Mouse (Mus musculus): ENCODE measurements around the gene Trmt2b.
"Not testable (repeated sequence)": the region's sequence is repeated elsewhere in the genome, so short reads cannot be mapped to it uniquely, and the experiment has no call there.

GRCm38 (mm10) chrX:134187201-134187600, 89.6 kb downstream of the Trmt2b start, which contains the start of gene Arl13a:
- TF ChIP-seq POLR2A, CTCF (IDR thresholded peaks at IDR 0.05; ENCODE audit: extremely low read depth, insufficient read depth, low read length): not testable (repeated sequence)

Measured in cortical plate, adult 2 months (tissue).